Mouse (Mus musculus) heart, postnatal 0 days (tissue): ENCODE measurements around the gene Tspear.

Experiments used
- CTCF ChIP-seq: IDR thresholded peaks from 2 replicates; pipeline ENCODE4 v1.5.1; 2016; ENCODE audit warnings: antibody characterized with exemption, control low read depth, low read depth
- EP300 ChIP-seq: IDR thresholded peaks from 2 replicates; pipeline ENCODE4 v1.6.1; 2016; ENCODE audit warnings: antibody characterized with exemption, low read depth

DNA sequence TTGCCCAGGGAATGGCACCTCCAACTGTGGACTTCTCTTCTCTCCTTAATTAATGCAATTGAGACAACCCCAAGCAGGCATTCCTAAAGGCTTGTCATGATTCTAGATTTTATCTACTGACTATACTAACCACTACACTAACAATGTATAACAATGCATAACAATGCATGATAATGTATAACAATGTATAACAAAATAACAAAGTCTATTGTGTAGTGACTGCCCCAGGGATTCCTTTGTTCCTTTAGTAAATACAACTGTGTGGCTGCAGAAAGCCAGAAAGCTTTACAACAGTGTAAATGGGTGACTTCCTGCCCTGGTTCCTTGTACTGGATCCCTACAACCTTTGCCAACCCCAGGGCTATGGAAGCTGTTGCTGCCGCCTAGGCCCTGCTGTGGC is 49.6 kb downstream of the Tspear start:
- TF ChIP-seq CTCF = no peak
- TF ChIP-seq EP300 = no peak
